12 mouse cellular contexts compared by ENCODE assay signal in the genomic region with DNA sequence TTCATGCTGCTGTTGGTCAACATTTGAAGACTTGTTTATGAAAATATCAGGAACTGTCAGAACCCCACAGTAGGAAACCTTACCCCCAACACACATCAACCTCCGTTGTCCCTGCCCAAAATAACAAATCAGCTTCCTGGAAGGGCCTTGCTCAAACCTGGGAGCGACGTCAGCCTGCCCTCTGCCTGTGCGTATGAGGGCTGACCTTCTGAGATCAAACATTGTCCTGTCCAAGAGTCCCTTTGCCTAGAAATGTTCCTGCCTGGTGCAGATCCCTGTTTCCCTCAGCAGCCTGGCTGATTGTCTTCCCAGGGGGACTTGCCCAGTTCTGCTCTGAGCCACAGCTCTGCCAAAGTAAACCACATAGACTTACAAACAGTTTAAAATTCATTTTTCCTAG.
DNase-seq lines count a peak whose midpoint lies in the region; ATAC-seq lines count a peak whose summit lies in the region.
"Had no signal": no experiment of that assay in that cellular context is flagged by ENCODE, and none has a peak within 500 bp of the region (broad histone marks: within the 10 kb centered on the region; RNA-seq: fewer than 3 reads in every experiment).

No protein-coding gene starts in this region.

- no peak overlapping the region for H3K4me3 ChIP-seq in embryonic facial prominence, embryonic 14.5 days (ENCODE audit: low read depth, low read length)
- no peak overlapping the region for H3K4me3 ChIP-seq in embryonic facial prominence, embryonic 10.5 days
- no peak overlapping the region for H3K4me3 ChIP-seq in kidney, embryonic 14.5 days (ENCODE audit: low read length)
- H3K4me3 ChIP-seq in forebrain, embryonic 16.5 days (replicated peaks; ENCODE audit: low read length) = no peak overlapping the region
- H3K4me3 ChIP-seq: embryonic facial prominence, embryonic 15.5 days had no signal

- no peak overlapping the region for H3K9ac ChIP-seq in embryonic facial prominence, embryonic 14.5 days (ENCODE audit: low read depth, low read length)
- no peak overlapping the region for H3K9ac ChIP-seq in kidney, embryonic 14.5 days (ENCODE audit: low read depth, low read length)
- no peak overlapping the region for H3K9ac ChIP-seq in forebrain, embryonic 16.5 days (replicated peaks; ENCODE audit: low read depth, low read length)
- H3K9ac ChIP-seq: embryonic facial prominence, embryonic 15.5 days had no signal

- WGBS in embryonic facial prominence, embryonic 14.5 days = 57% methylated on average over 4 of the region's 4 CpGs
- WGBS in embryonic facial prominence, embryonic 10.5 days = 66% methylated on average over 4 of the region's 4 CpGs
- 50% methylated on average over 4 of the region's 4 CpGs for WGBS in kidney, embryonic 14.5 days
- WGBS in forebrain, embryonic 16.5 days = 76% methylated on average over 4 of the region's 4 CpGs

- ATAC-seq in embryonic facial prominence, embryonic 14.5 days (ENCODE audit: low read depth) = no peak
- no peak for ATAC-seq in kidney, embryonic 14.5 days (ENCODE audit: low FRiP score, low TSS enrichment)
- ATAC-seq in forebrain, embryonic 16.5 days = no peak

- H3K27me3 ChIP-seq in embryonic facial prominence, embryonic 14.5 days (replicated peaks; ENCODE audit: control insufficient read depth, insufficient read depth, low read length) = no peaks in the 10 kb centered on the region
- H3K27me3 ChIP-seq in embryonic facial prominence, embryonic 10.5 days (replicated peaks; ENCODE audit: low read depth, poor library complexity, severe bottlenecking) = no peaks in the 10 kb centered on the region
- no peaks in the 10 kb centered on the region for H3K27me3 ChIP-seq in kidney, embryonic 14.5 days (ENCODE audit: control insufficient read depth, insufficient read depth, low read length)
- H3K27me3 ChIP-seq in forebrain, embryonic 16.5 days (replicated peaks; ENCODE audit: control insufficient read depth, insufficient read depth, low read length) = no peaks in the 10 kb centered on the region
- H3K27me3 ChIP-seq: embryonic facial prominence, embryonic 15.5 days had no signal

- no peak overlapping the region for H3K27ac ChIP-seq in embryonic facial prominence, embryonic 14.5 days (replicated peaks; ENCODE audit: low read depth, low read length)
- no peak overlapping the region for H3K27ac ChIP-seq in embryonic facial prominence, embryonic 10.5 days (replicated peaks)
- no peak overlapping the region for H3K27ac ChIP-seq in kidney, embryonic 14.5 days (ENCODE audit: low read depth, low read length)
- H3K27ac ChIP-seq in forebrain, embryonic 16.5 days (ENCODE audit: low read length) = no peak overlapping the region
- H3K27ac ChIP-seq: embryonic facial prominence, embryonic 15.5 days had no signal

- no peak overlapping the region for H3K4me2 ChIP-seq in embryonic facial prominence, embryonic 14.5 days (ENCODE audit: low read depth, low read length)
- H3K4me2 ChIP-seq in kidney, embryonic 14.5 days (replicated peaks; ENCODE audit: low read depth, low read length) = no peak overlapping the region
- no peak overlapping the region for H3K4me2 ChIP-seq in forebrain, embryonic 16.5 days (ENCODE audit: low read length)
- H3K4me2 ChIP-seq: embryonic facial prominence, embryonic 15.5 days had no signal

- intact Hi-C loops in heart, postnatal 36 days (cut with DNase I) = no loop called here

- peak; percentile 22 for DNase-seq in embryonic facial prominence, embryonic 14.5 days (ENCODE audit: low spot score)
- DNase-seq in embryonic facial prominence, embryonic 10.5 days (ENCODE audit: low spot score) = no peak
- DNase-seq in kidney, adult 9 months = peak; percentile 7
- DNase-seq in Muller cell, postnatal 12 days (ENCODE audit: inconsistent ontology term) = peak; percentile 24
- peak; percentile 10 to 12 for DNase-seq in heart, postnatal 36 days
- DNase-seq in left cerebral cortex, adult 18-20 months (ENCODE audit: low spot score in 2 of 2) = no peak
- DNase-seq: B cell, adult 2 months; cerebellum, adult 9-11 months; thymus, adult 18-20 months had no signal

- H3K36me3 ChIP-seq in embryonic facial prominence, embryonic 14.5 days (ENCODE audit: control insufficient read depth, insufficient read depth, low read length) = no peaks in the 10 kb centered on the region
- H3K36me3 ChIP-seq in embryonic facial prominence, embryonic 10.5 days (replicated peaks) = no peaks in the 10 kb centered on the region
- H3K36me3 ChIP-seq in kidney, embryonic 14.5 days (ENCODE audit: control insufficient read depth, insufficient read depth, low read length) = no peaks in the 10 kb centered on the region
- no peaks in the 10 kb centered on the region for H3K36me3 ChIP-seq in forebrain, embryonic 16.5 days (ENCODE audit: control insufficient read depth, insufficient read depth)
- H3K36me3 ChIP-seq: embryonic facial prominence, embryonic 15.5 days had no signal

- peaks cover 31% of the 10 kb centered on the region for H3K4me1 ChIP-seq in embryonic facial prominence, embryonic 14.5 days (ENCODE audit: control insufficient read depth, insufficient read depth, low read length)
- H3K4me1 ChIP-seq in embryonic facial prominence, embryonic 10.5 days = peaks cover 38% of the 10 kb centered on the region
- peaks cover 23% of the 10 kb centered on the region for H3K4me1 ChIP-seq in kidney, embryonic 14.5 days (ENCODE audit: control insufficient read depth, insufficient read depth, low read length)
- peaks cover 18% of the 10 kb centered on the region for H3K4me1 ChIP-seq in forebrain, embryonic 16.5 days (replicated peaks; ENCODE audit: control insufficient read depth, insufficient read depth, low read length)

- H3K9me3 ChIP-seq in embryonic facial prominence, embryonic 14.5 days (ENCODE audit: control insufficient read depth, low read length) = 0 out of 2 replicates have a peak, but pooled peaks cover 4% of the 10 kb centered on the region
- no peaks in the 10 kb centered on the region for H3K9me3 ChIP-seq in embryonic facial prominence, embryonic 10.5 days
- no peaks in the 10 kb centered on the region for H3K9me3 ChIP-seq in kidney, embryonic 14.5 days (ENCODE audit: control insufficient read depth, low read length)
- no peaks in the 10 kb centered on the region for H3K9me3 ChIP-seq in forebrain, embryonic 16.5 days (ENCODE audit: control insufficient read depth, low read length)
- H3K9me3 ChIP-seq: embryonic facial prominence, embryonic 15.5 days had no signal

Comparison
In these comparisons a context has a peak if more than half of its experiments do, and no peak if none do; other contexts are left out.
1. DNase-seq: peak in embryonic facial prominence, embryonic 14.5 days (single experiment), kidney, adult 9 months (single experiment), Muller cell, postnatal 12 days (single experiment) and heart, postnatal 36 days (2 of 2); none in embryonic facial prominence, embryonic 10.5 days (single experiment) and left cerebral cortex, adult 18-20 months (0 of 2).